Mouse (Mus musculus) forebrain, postnatal 0 days (tissue): Measurements from ENCODE around the gene Pard3. TPM values are rescaled to one million over a fixed set of nuclear protein-coding genes. Genes with fewer than 3 reads are reported as not detected.

Source experiments
- ATAC-seq: fragments of 200-750 bp; cut with Nextera tagmentation; 2 replicates; pipeline ENCODE4 v1.8.0; 2017; ENCODE audit warnings: mild to moderate bottlenecking, moderate library complexity
- DNase-seq: peaks from one replicate; pipeline ENCODE4 v3.0.0-alpha.2; 2015
- H3K27ac ChIP-seq: fragments of 300-500 bp; sonication (generic); 2 replicates; pipeline ENCODE4 v1.5.1; 2014; ENCODE audit warnings: low read depth, mild to moderate bottlenecking, antibody characterized with exemption, low read length, moderate library complexity, mixed read lengths
- H3K27me3 ChIP-seq: fragments of 300-500 bp; sonication (generic); 2 replicates; pipeline ENCODE4 v1.6.1; 2014; ENCODE audit warnings: mild to moderate bottlenecking, low read length, mixed read lengths; ENCODE audit not compliant: insufficient read depth
- H3K36me3 ChIP-seq: fragments of 300-500 bp; sonication (generic); 2 replicates; pipeline ENCODE4 v1.6.1; 2014; ENCODE audit warnings: mild to moderate bottlenecking, moderate library complexity; ENCODE audit not compliant: insufficient read depth
- H3K4me1 ChIP-seq: fragments of 300-500 bp; sonication (generic); 2 replicates; pipeline ENCODE4 v1.6.1; 2014; ENCODE audit warnings: antibody characterized with exemption; ENCODE audit not compliant: insufficient read depth
- H3K4me2 ChIP-seq: fragments of 300-500 bp; sonication (generic); 2 replicates; pipeline ENCODE4 v1.6.1; 2014; ENCODE audit warnings: low read depth, mild to moderate bottlenecking, moderate library complexity
- H3K4me3 ChIP-seq: fragments of 300-500 bp; sonication (generic); 2 replicates; pipeline ENCODE4 v1.5.1; 2014; ENCODE audit warnings: low read depth, low read length, mixed read lengths
- H3K9ac ChIP-seq: fragments of 300-500 bp; sonication (generic); 2 replicates; pipeline ENCODE4 v1.6.1; 2014; ENCODE audit warnings: mild to moderate bottlenecking
- H3K9me3 ChIP-seq: fragments of 300-500 bp; sonication (generic); 2 replicates; pipeline ENCODE4 v1.6.1; 2016; ENCODE audit warnings: low read length
- CTCF ChIP-seq: sonication (generic); IDR thresholded peaks from 2 replicates; pipeline ENCODE4 v1.5.1; 2016; ENCODE audit warnings: antibody characterized with exemption, control low read depth, low read depth
- WGBS: fragments of 180-500 bp; shearing (Covaris S2); extraction: QIAGEN DNeasy Blood & Tissue Kit; methylation state at CpG from one replicate; pipeline ENCODE4 v1.1.7; 2014; 5-methylcytosine and 5-hydroxymethylcytosine counted together
- polyA plus RNA-seq: library from polyadenylated mRNA; unstranded; fragments of >200 nt; fragmentation: Nextera tagmentation; extraction: Ambion mirVana; gene quantifications from 2 replicates; pipeline ENCODE4 v1.2.1, GENCODE M21; 2015
- total RNA-seq: library from RNA; depleted of rRNA; stranded (reverse); fragments of >200 nt; gene quantifications from 2 replicates; pipeline ENCODE4 v1.2.3, GENCODE M21; 2014

Pard3 gene
- total and polyA plus RNA-seq, 2 experiments from 2014 or later: 11.4 to 31.0 TPM

DNA sequence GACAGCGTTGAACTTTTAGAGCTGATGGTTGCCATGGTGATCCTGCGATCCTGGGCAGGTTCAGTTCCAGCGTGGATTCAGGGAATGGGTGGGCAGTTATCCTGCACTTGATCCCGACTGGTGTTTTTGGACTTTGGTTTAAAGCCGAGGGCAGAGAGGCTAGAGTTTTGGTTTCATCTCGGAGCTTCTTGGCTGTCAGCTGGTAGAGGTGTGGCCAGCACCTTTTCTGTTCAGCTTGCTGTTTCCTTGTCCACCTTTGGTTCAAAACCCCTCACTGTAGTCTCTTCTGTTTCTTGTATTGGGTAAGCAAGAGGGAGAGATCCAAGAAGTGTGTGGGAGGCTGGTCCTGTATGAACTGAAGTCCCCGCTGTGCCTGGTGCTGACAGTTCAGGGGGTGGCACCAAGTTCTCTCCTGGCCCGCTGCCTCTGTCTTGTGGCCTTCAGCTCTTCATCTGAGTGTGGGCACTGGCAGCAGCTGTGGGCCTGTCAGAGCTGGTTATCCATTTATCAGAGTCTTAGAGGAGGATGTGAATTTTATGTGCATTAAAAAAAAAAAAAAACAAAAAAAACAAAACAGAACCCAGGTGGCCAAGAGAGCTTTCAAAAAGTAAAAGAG is 65.2 kb downstream of the Pard3 start:
- Histone ChIP-seq H3K9ac (no peak overlapping the region), H3K4me1 (0 out of 2 replicates have a peak, but pooled peaks cover 6% of the 10 kb centered on the region), H3K4me2 (no peak overlapping the region), H3K27me3 (no peaks in the 10 kb centered on the region), H3K9me3 (no peaks in the 10 kb centered on the region), H3K4me3 (no peak overlapping the region), H3K27ac (no peak overlapping the region), H3K36me3 (no peaks in the 10 kb centered on the region)
- no peak for ATAC-seq
- no peak for TF ChIP-seq CTCF
- no peak for DNase-seq
- 45% methylated on average over 8 of the region's 8 CpGs for WGBS

DNA sequence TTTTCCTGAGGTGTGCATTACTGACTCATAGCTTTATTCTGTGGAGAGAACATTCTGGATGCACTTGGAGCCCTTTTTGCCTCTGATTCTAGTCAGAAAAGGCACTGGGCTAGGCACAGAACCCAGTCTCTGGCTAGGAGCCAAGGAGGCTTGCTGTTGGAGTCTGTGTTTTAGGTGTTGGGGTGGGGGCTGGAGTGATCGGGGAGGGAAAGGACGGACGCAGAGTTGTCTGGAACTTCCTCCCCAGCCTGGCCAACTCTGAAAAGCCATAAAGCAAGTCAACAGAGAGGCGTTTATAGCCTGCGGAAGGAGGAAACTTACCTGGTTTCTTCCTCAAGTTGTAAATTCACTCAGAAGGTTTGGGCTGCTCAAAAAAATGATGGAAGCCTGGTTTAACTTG is 70.6 kb downstream of the Pard3 start:
- no peak overlapping the region for H3K9ac ChIP-seq
- H3K4me1 ChIP-seq: no peaks in the 10 kb centered on the region
- H3K9me3 ChIP-seq: no peaks in the 10 kb centered on the region
- TF ChIP-seq CTCF: no peak
- DNase-seq (no peak), ATAC-seq (no peak)
- H3K4me3 ChIP-seq: no peak overlapping the region
- no peaks in the 10 kb centered on the region for H3K27me3 ChIP-seq
- H3K36me3 ChIP-seq: no peaks in the 10 kb centered on the region
- no peak overlapping the region for H3K4me2 ChIP-seq
- WGBS: 85% methylated on average over 5 of the region's 5 CpGs
- H3K27ac ChIP-seq: no peak overlapping the region

DNA sequence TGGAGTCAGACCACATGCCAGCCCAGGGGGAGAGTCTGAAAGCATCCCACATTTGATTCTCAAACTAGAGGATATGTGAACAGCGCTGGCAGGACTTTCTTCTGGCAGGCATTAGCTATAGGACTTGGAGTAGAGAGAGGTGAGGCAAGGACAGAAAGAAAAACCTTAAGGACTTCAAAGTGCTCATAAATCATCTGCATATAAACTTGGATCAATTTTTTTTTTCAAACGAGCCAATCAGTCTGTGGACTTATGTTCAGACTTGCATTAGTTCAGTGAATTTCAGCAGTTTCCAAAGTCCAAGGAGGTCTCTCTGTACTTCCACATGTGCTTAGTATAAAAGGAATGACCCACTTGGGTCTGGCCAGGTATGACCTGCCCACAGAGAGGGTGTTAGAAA is 72.5 kb downstream of the Pard3 start:
- no peak for DNase-seq

DNA sequence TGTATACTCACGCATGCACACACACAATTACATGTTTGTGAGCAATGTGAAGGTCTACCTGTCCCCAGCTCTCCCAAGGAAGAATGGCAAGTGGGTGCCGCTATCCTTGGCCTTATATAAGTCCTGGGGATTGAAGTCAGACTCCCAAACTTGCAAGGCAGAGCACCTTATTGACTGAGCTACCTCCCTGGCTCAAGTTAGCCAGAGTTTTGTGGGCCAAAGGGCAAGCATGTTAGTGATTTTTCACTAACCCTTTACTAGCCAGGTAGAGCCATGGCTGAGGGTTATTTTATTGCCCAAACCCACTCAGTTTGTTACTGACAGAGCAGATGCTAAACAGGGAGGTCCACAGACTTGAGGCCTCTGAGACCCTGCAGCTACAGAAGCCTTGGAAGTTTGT is 73.1 kb downstream of the Pard3 start:
- TF ChIP-seq CTCF: no peak
- H3K9me3 ChIP-seq: no peaks in the 10 kb centered on the region
- no peak for DNase-seq
- no peaks in the 10 kb centered on the region for H3K36me3 ChIP-seq
- no peak overlapping the region for H3K27ac ChIP-seq
- no peaks in the 10 kb centered on the region for H3K4me1 ChIP-seq
- H3K27me3 ChIP-seq: no peaks in the 10 kb centered on the region
- no peak overlapping the region for H3K4me3 ChIP-seq
- WGBS: 95% methylated on average over 2 of the region's 2 CpGs
- H3K9ac ChIP-seq: no peak overlapping the region
- no peak overlapping the region for H3K4me2 ChIP-seq
- no peak for ATAC-seq

More for the DNA sequence above, 72.5 kb downstream of the Pard3 start:
- Histone ChIP-seq H3K9me3 (no peaks in the 10 kb centered on the region), H3K4me3 (no peak overlapping the region), H3K36me3 (no peaks in the 10 kb centered on the region), H3K27ac (no peak overlapping the region), H3K4me2 (no peak overlapping the region), H3K9ac (no peak overlapping the region), H3K4me1 (no peaks in the 10 kb centered on the region), H3K27me3 (no peaks in the 10 kb centered on the region)
- no peak for ATAC-seq
- 68% methylated on average over 2 of the region's 2 CpGs for WGBS
- TF ChIP-seq CTCF: no peak

DNA sequence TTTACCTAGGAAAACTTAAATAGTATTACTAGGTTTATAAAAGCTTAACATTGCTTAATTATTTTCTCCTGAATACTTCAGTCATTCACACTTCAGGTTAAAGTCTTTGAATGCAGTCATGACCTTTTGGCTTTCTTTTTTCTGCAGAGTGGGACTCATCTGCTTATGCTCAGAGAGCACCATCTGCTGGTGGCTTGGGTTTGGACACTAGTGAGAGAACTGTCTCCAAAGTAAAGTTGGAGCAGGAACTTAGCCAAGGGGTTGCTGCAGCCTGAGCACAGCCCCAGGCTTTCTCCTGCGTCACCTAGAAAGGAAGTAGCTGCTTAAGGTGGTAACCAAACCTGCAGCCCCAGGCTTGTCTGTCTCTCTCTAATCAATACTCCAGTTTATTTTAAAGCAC is 75.5 kb downstream of the Pard3 start:
- Histone ChIP-seq H3K9me3 (no peaks in the 10 kb centered on the region), H3K36me3 (no peaks in the 10 kb centered on the region), H3K4me1 (no peaks in the 10 kb centered on the region), H3K27me3 (no peaks in the 10 kb centered on the region), H3K4me2 (no peak overlapping the region), H3K27ac (no peak overlapping the region), H3K9ac (no peak overlapping the region), H3K4me3 (no peak overlapping the region)
- WGBS: 25% methylated on average over 1 of the region's 1 CpGs
- TF ChIP-seq CTCF: peak; percentile 89
- DNase-seq: peak; percentile 82
- ATAC-seq: peak; percentile 71; the same call in 1 of the 2 replicates

DNA sequence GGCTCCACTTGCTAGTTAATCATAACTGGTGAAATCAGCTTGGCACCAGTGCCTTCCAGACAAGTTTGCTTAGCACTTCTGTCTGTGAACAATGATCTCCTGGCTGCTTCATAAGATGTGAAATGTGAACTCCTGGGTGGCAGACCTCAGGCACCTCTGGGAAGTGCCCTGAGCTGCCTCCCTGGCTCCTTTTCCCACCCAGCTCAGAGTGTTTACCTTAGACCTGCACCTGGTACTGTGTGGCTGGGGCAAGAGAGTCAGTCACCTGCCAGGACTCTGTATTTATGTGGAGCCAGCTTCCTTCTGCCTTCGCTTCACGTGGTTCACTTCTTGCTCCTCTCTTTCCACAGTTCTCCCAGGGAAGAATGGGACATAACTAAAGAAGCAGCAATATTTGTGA is 77.3 kb downstream of the Pard3 start:
- DNase-seq (no peak), ATAC-seq (no peak)
- Histone ChIP-seq H3K36me3 (no peaks in the 10 kb centered on the region), H3K27ac (no peak overlapping the region), H3K4me1 (no peaks in the 10 kb centered on the region), H3K9me3 (no peaks in the 10 kb centered on the region), H3K27me3 (no peaks in the 10 kb centered on the region), H3K4me3 (no peak overlapping the region), H3K9ac (no peak overlapping the region), H3K4me2 (no peak overlapping the region)
- TF ChIP-seq CTCF: no peak
- 97% methylated on average over 2 of the region's 2 CpGs for WGBS

DNA sequence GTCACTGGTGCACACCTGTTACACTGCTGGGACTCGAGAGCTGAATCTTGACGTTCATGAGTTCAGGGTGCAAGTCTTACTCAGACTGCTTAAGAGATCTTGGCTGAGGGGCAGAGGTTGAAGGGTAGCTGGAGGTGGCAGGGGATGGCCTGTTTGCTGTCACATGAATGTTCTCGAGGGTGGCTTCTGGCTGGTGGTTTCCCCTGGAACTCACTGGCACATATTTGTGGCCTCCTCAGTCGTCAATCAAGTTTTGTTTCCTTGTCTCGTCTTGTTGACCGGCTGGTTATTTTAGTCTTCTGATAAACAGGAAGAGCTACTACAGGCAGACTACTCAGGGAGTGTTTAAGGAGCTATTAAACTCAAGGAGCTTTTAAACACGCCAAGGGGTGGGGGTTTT is 79.9 kb downstream of the Pard3 start:
- H3K4me2 ChIP-seq: no peak overlapping the region
- no peaks in the 10 kb centered on the region for H3K4me1 ChIP-seq
- no peak overlapping the region for H3K27ac ChIP-seq
- no peak for ATAC-seq
- H3K9me3 ChIP-seq: no peaks in the 10 kb centered on the region
- H3K4me3 ChIP-seq: no peak overlapping the region
- no peak for DNase-seq
- no peaks in the 10 kb centered on the region for H3K27me3 ChIP-seq
- 69% methylated on average over 7 of the region's 7 CpGs for WGBS
- H3K36me3 ChIP-seq: no peaks in the 10 kb centered on the region
- TF ChIP-seq CTCF: no peak
- no peak overlapping the region for H3K9ac ChIP-seq
